23 mouse cellular contexts compared by ENCODE assay signal in genomic region chr7:139128994-139129393, GRCm38 (mm10). TPM values are rescaled to one million over a fixed set of nuclear protein-coding genes. Genes with fewer than 3 reads are reported as not detected.
"Had no signal": no experiment of that assay in that cellular context is flagged by ENCODE, and none has a peak within 500 bp of the region (broad histone marks: within the 10 kb centered on the region; RNA-seq: fewer than 3 reads in every experiment).

No protein-coding gene starts in this region.

- H3K27me3 ChIP-seq: limb, embryonic 13.5 days; liver, embryonic 12.5 days; liver, embryonic 15.5 days; lung, embryonic 15.5 days; midbrain, embryonic 13.5 days; neural tube, embryonic 13.5 days had no signal

- H3K27ac ChIP-seq: limb, embryonic 13.5 days; liver, embryonic 12.5 days; liver, embryonic 15.5 days; lung, embryonic 15.5 days; midbrain, embryonic 10.5 days; midbrain, embryonic 13.5 days; neural tube, embryonic 13.5 days; stomach, postnatal 0 days had no signal

- ATAC-seq: liver, embryonic 12.5 days; midbrain, embryonic 13.5 days; midbrain, embryonic 16.5 days had no signal

- DNase-seq: kidney, adult 9 months; kidney, postnatal 14 days; kidney, postnatal 4 days; layer of hippocampus, adult 9-11 months; liver; lung, adult 18-20 months; lung, postnatal 10 days; lung, postnatal 36 days; thymus, postnatal 25 days had no signal

- H3K4me1 ChIP-seq: liver, embryonic 12.5 days; liver, embryonic 15.5 days; lung, embryonic 15.5 days had no signal

- H3K36me3 ChIP-seq: limb, embryonic 10.5 days; limb, embryonic 13.5 days; liver, embryonic 12.5 days; liver, embryonic 15.5 days; lung, embryonic 15.5 days; midbrain, embryonic 10.5 days; midbrain, embryonic 13.5 days; neural tube, embryonic 13.5 days had no signal

- H3K9ac ChIP-seq: limb, embryonic 13.5 days; liver, embryonic 12.5 days; liver, embryonic 15.5 days; lung, embryonic 15.5 days; midbrain, embryonic 13.5 days; neural tube, embryonic 13.5 days had no signal

- H3K9me3 ChIP-seq: limb, embryonic 10.5 days; limb, embryonic 13.5 days; liver, embryonic 12.5 days; liver, embryonic 15.5 days; lung, embryonic 15.5 days; midbrain, embryonic 10.5 days; midbrain, embryonic 13.5 days; neural tube, embryonic 13.5 days had no signal

- H3K4me3 ChIP-seq: limb, embryonic 10.5 days; limb, embryonic 13.5 days; liver, embryonic 12.5 days; liver, embryonic 15.5 days; lung, embryonic 15.5 days; megakaryocyte, embryonic 14.5 days; midbrain, embryonic 10.5 days; midbrain, embryonic 13.5 days; myocyte; neural tube, embryonic 13.5 days had no signal

- H3K4me2 ChIP-seq: limb, embryonic 13.5 days; liver, embryonic 12.5 days; liver, embryonic 15.5 days; lung, embryonic 15.5 days; midbrain, embryonic 13.5 days; neural tube, embryonic 13.5 days had no signal

RNA-seq across cellular contexts. Expression of gene Dpysl4, which starts 43.2 kb away (rescaled TPM):
- total RNA-seq: monocyte, adult 5-6 weeks; neutrophil, adult 5-6 weeks had no signal
- polyA plus RNA-seq: myocyte had no signal
